ENCODE assay signal across 8 mouse cellular contexts in genomic region chr7:92897021-92897420, GRCm38 (mm10). TPM values are rescaled to one million over a fixed set of nuclear protein-coding genes. Genes with fewer than 3 reads are reported as not detected.
DNase-seq lines count a peak whose midpoint lies in the region; ATAC-seq and TF ChIP-seq lines count a peak whose summit lies in the region.

No protein-coding gene starts in this region.

- 0 out of 2 replicates have a peak, but pooled peaks have one; percentile 21 for TF ChIP-seq CTCF in embryonic fibroblast, embryonic 13.5 days (IDR thresholded peaks at IDR 0.05; ENCODE audit: borderline replicate concordance, insufficient read depth, low read length)
- peak; percentile 78 for TF ChIP-seq CTCF in midbrain, postnatal 0 days (IDR thresholded peaks at IDR 0.05)

- H3K27me3 ChIP-seq in hindbrain, embryonic 11.5 days (ENCODE audit: control insufficient read depth, insufficient read depth, low read length), result no peaks in the 10 kb centered on the region
- no peaks in the 10 kb centered on the region for H3K27me3 ChIP-seq in hindbrain, embryonic 12.5 days
- no peaks in the 10 kb centered on the region for H3K27me3 ChIP-seq in midbrain, postnatal 0 days (ENCODE audit: insufficient read depth, low read length)

- no peak overlapping the region for H3K4me3 ChIP-seq in hindbrain, embryonic 11.5 days (ENCODE audit: low read depth, low read length)
- no peak overlapping the region for H3K4me3 ChIP-seq in hindbrain, embryonic 12.5 days
- H3K4me3 ChIP-seq in embryonic fibroblast, embryonic 13.5 days (ENCODE audit: insufficient read depth, low read length), result no peak overlapping the region
- H3K4me3 ChIP-seq in midbrain, postnatal 0 days (ENCODE audit: low read depth, low read length), result no peak overlapping the region

- WGBS in hindbrain, embryonic 11.5 days, result 55% methylated on average over 2 of the region's 2 CpGs
- WGBS in hindbrain, embryonic 12.5 days, result 60% methylated on average over 2 of the region's 2 CpGs
- WGBS in midbrain, postnatal 0 days, result 52% methylated on average over 2 of the region's 2 CpGs

- H3K4me2 ChIP-seq in hindbrain, embryonic 11.5 days (replicated peaks; ENCODE audit: low read depth, low read length), result no peak overlapping the region
- no peak overlapping the region for H3K4me2 ChIP-seq in hindbrain, embryonic 12.5 days (replicated peaks)
- no peak overlapping the region for H3K4me2 ChIP-seq in midbrain, postnatal 0 days (ENCODE audit: low read depth, low read length, poor library complexity, severe bottlenecking)

- no peak overlapping the region for H3K27ac ChIP-seq in hindbrain, embryonic 11.5 days (ENCODE audit: low read depth, low read length)
- no peak overlapping the region for H3K27ac ChIP-seq in hindbrain, embryonic 12.5 days
- H3K27ac ChIP-seq in embryonic fibroblast, embryonic 13.5 days (ENCODE audit: insufficient read depth, low read length), result no peak overlapping the region
- H3K27ac ChIP-seq in midbrain, postnatal 0 days (ENCODE audit: low read depth, low read length), result no peak overlapping the region

- TF ChIP-seq POLR2A in embryonic fibroblast, embryonic 13.5 days (IDR thresholded peaks at IDR 0.05; ENCODE audit: low read depth, low read length), result no peak

- H3K9me3 ChIP-seq in hindbrain, embryonic 11.5 days (ENCODE audit: control insufficient read depth, low read length), result no peaks in the 10 kb centered on the region
- H3K9me3 ChIP-seq in hindbrain, embryonic 12.5 days (replicated peaks), result no peaks in the 10 kb centered on the region
- no peaks in the 10 kb centered on the region for H3K9me3 ChIP-seq in midbrain, postnatal 0 days (ENCODE audit: low read length)

- H3K4me1 ChIP-seq in hindbrain, embryonic 11.5 days (replicated peaks; ENCODE audit: control insufficient read depth, insufficient read depth, low read length), result no peaks in the 10 kb centered on the region
- H3K4me1 ChIP-seq in hindbrain, embryonic 12.5 days, result no peaks in the 10 kb centered on the region
- no peaks in the 10 kb centered on the region for H3K4me1 ChIP-seq in embryonic fibroblast, embryonic 13.5 days (ENCODE audit: control insufficient read depth, insufficient read depth, low read length)
- no peaks in the 10 kb centered on the region for H3K4me1 ChIP-seq in midbrain, postnatal 0 days (ENCODE audit: insufficient read depth, low read length)

- peak; percentile 27 for DNase-seq in hindbrain, embryonic 11.5 days (ENCODE audit: low spot score)
- DNase-seq in right cerebral cortex, adult 2 months (ENCODE audit: low spot score in 2 of 2), result peak; percentile 30 to 40
- no peak for DNase-seq in right cerebral cortex, postnatal 36 days (ENCODE audit: low spot score in 2 of 2)
- DNase-seq in midbrain, postnatal 0 days (ENCODE audit: low spot score), result peak; percentile 63
- no peak for DNase-seq in gastrocnemius, postnatal 10 days
- no peak for DNase-seq in layer of hippocampus, postnatal 14 days (ENCODE audit: low spot score in 2 of 2)

- ATAC-seq in hindbrain, embryonic 11.5 days (ENCODE audit: low FRiP score), result no peak
- no peak for ATAC-seq in hindbrain, embryonic 12.5 days (ENCODE audit: low FRiP score)
- no peak for ATAC-seq in midbrain, postnatal 0 days (ENCODE audit: low FRiP score)

- no peak overlapping the region for H3K9ac ChIP-seq in hindbrain, embryonic 11.5 days (ENCODE audit: low read depth, low read length)
- no peak overlapping the region for H3K9ac ChIP-seq in hindbrain, embryonic 12.5 days
- no peak overlapping the region for H3K9ac ChIP-seq in midbrain, postnatal 0 days (replicated peaks; ENCODE audit: low read length, poor library complexity, severe bottlenecking)

- no peaks in the 10 kb centered on the region for H3K36me3 ChIP-seq in hindbrain, embryonic 11.5 days (ENCODE audit: control insufficient read depth, insufficient read depth, low read length)
- H3K36me3 ChIP-seq in hindbrain, embryonic 12.5 days, result no peaks in the 10 kb centered on the region
- no peaks in the 10 kb centered on the region for H3K36me3 ChIP-seq in midbrain, postnatal 0 days (ENCODE audit: insufficient read depth, low read length)

RNA-seq across cellular contexts. Expression of gene Prcp, which starts 22.8 kb away (rescaled TPM):
- polyA plus RNA-seq in hindbrain, embryonic 11.5 days (2014; fragmentation: Nextera tagmentation; extraction: Ambion mirVana), result 19.8 and 26.3 TPM in 2 replicates
- 23.2 and 24.7 TPM in 2 replicates for polyA plus RNA-seq in hindbrain, embryonic 12.5 days (2016; fragmentation: Nextera tagmentation; extraction: Ambion mirVana)
- polyA plus RNA-seq in embryonic fibroblast, embryonic 13.5 days (2011; ENCODE audit: insufficient read length, low read depth, missing spikeins), result 73.0 and 77.9 TPM in 2 replicates
- total RNA-seq in midbrain, postnatal 0 days (2014; rRNA removed), result 20.1 and 22.1 TPM in 2 replicates
- polyA plus RNA-seq in midbrain, postnatal 0 days (2015; fragmentation: Nextera tagmentation; extraction: Ambion mirVana), result 12.8 and 14.3 TPM in 2 replicates
- 10 to 100 TPM; 22.4 to 30.9 TPM for total RNA-seq in gastrocnemius, postnatal 10 days (2021)
- 10 to 100 TPM in 1 of 2 experiments, 1 to 10 TPM in 1; 8.8 to 10.9 TPM for total RNA-seq in layer of hippocampus, postnatal 14 days (2021)

RNA-seq across cellular contexts. Expression of gene Ddias, which starts 23.0 kb away (rescaled TPM):
- 18.2 and 23.3 TPM in 2 replicates for polyA plus RNA-seq in hindbrain, embryonic 11.5 days (2014; fragmentation: Nextera tagmentation; extraction: Ambion mirVana)
- 13.3 and 13.5 TPM in 2 replicates for polyA plus RNA-seq in hindbrain, embryonic 12.5 days (2016; fragmentation: Nextera tagmentation; extraction: Ambion mirVana)
- 26.8 and 31.0 TPM in 2 replicates for polyA plus RNA-seq in embryonic fibroblast, embryonic 13.5 days (2011; ENCODE audit: insufficient read length, low read depth, missing spikeins)
- total RNA-seq in midbrain, postnatal 0 days (2014; rRNA removed), result 3.4 and 3.7 TPM in 2 replicates
- 2.2 and 2.4 TPM in 2 replicates for polyA plus RNA-seq in midbrain, postnatal 0 days (2015; fragmentation: Nextera tagmentation; extraction: Ambion mirVana)
- 1 to 10 TPM in 1 of 2 experiments, under 1 TPM in 1; 0.82 to 1.4 TPM for total RNA-seq in gastrocnemius, postnatal 10 days (2021)
- total RNA-seq in layer of hippocampus, postnatal 14 days (2021), result 1 to 10 TPM in 1 of 2 experiments, under 1 TPM in 1; 0.86 to 2.2 TPM

Comparison
In these comparisons a context has a peak if more than half of its experiments do, and no peak if none do; other contexts are left out.
1. DNase-seq: peak in hindbrain, embryonic 11.5 days (single experiment), right cerebral cortex, adult 2 months (2 of 2) and midbrain, postnatal 0 days (single experiment); none in right cerebral cortex, postnatal 36 days (0 of 2), gastrocnemius, postnatal 10 days (single experiment) and layer of hippocampus, postnatal 14 days (0 of 2).